Mouse (Mus musculus) neural tube, embryonic 14.5 days (tissue): ENCODE results near the gene Ece1. TPM values are rescaled to one million over a fixed set of nuclear protein-coding genes. Genes with fewer than 3 reads are reported as not detected.
A peak's percentile ranks its signal among the peaks of the same experiment; 100 is the strongest.
"Not testable (repeated sequence)": the region's sequence is repeated elsewhere in the genome, so short reads cannot be mapped to it uniquely, and the experiment has no call there.

ENCODE experiments used
- ATAC-seq: fragments of 200-750 bp; cut with Nextera tagmentation; 2 replicates; pipeline ENCODE4 v1.8.0; 2017; ENCODE audit warnings: low read depth, mild to moderate bottlenecking, moderate TSS enrichment, moderate library complexity
- H3K27ac ChIP-seq: fragments of 300-500 bp; sonication (generic); 2 replicates; pipeline ENCODE4 v1.5.1; 2014; ENCODE audit warnings: low read depth, mild to moderate bottlenecking, control low read depth, low read length, moderate library complexity, mixed read lengths
- H3K27me3 ChIP-seq: fragments of 300-500 bp; sonication (generic); 2 replicates; pipeline ENCODE4 v1.6.1; 2014; ENCODE audit warnings: low read length; ENCODE audit not compliant: control insufficient read depth, insufficient read depth
- H3K36me3 ChIP-seq: fragments of 300-500 bp; sonication (generic); 2 replicates; pipeline ENCODE4 v1.6.1; 2014; ENCODE audit warnings: low read length, mixed read lengths; ENCODE audit not compliant: control insufficient read depth, insufficient read depth
- H3K4me1 ChIP-seq: fragments of 300-500 bp; sonication (generic); 2 replicates; pipeline ENCODE4 v1.6.1; 2014; ENCODE audit warnings: low read length; ENCODE audit not compliant: control insufficient read depth, insufficient read depth
- H3K4me2 ChIP-seq: fragments of 300-500 bp; sonication (generic); 2 replicates; pipeline ENCODE4 v1.6.1; 2014; ENCODE audit warnings: mild to moderate bottlenecking, low read depth, low read length, control low read depth
- H3K4me3 ChIP-seq: fragments of 300-500 bp; sonication (generic); 2 replicates; pipeline ENCODE4 v1.5.1; 2014; ENCODE audit warnings: low read depth, low read length, control low read depth, mixed read lengths
- H3K9ac ChIP-seq: fragments of 300-500 bp; sonication (generic); replicated peaks from 2 replicates; pipeline ENCODE4 v1.6.1; 2014; ENCODE audit warnings: low read depth, mild to moderate bottlenecking, control low read depth, low read length, mixed read lengths
- H3K9me3 ChIP-seq: fragments of 300-500 bp; sonication (generic); 2 replicates; pipeline ENCODE4 v1.6.1; 2016; ENCODE audit warnings: low read length; ENCODE audit not compliant: control insufficient read depth
- WGBS: fragments of 180-500 bp; shearing (Covaris S2); extraction: QIAGEN DNeasy Blood & Tissue Kit; methylation state at CpG from one replicate; pipeline ENCODE4 v1.1.7; 2014; 5-methylcytosine and 5-hydroxymethylcytosine counted together
- polyA plus RNA-seq: library from polyadenylated mRNA; unstranded; fragments of >200 nt; fragmentation: Nextera tagmentation; extraction: Ambion mirVana; gene quantifications from 2 replicates; pipeline ENCODE4 v1.2.1, GENCODE M21; 2014

The Ece1 gene
- polyA plus RNA-seq, 1 experiment from 2014 or later, result 24.9 TPM

GRCm38 (mm10) chr4:137844656-137845055 lies 17.4 kb upstream of the Ece1 start:
- Histone ChIP-seq H3K9me3 (no peaks in the 10 kb centered on the region), H3K9ac (no peak overlapping the region), H3K27me3 (no peaks in the 10 kb centered on the region), H3K36me3 (no peaks in the 10 kb centered on the region), H3K4me3 (no peak overlapping the region), H3K27ac (no peak overlapping the region), H3K4me1 (no peaks in the 10 kb centered on the region), H3K4me2 (no peak overlapping the region)
- 21% methylated on average over 11 of the region's 11 CpGs for WGBS
- ATAC-seq, result peak; percentile 72; the same call in 1 of the 2 replicates

- not testable (repeated sequence) for ATAC-seq, H3K36me3 ChIP-seq, H3K27me3 ChIP-seq, H3K9me3 ChIP-seq, H3K4me2 ChIP-seq, H3K9ac ChIP-seq, H3K4me3 ChIP-seq, H3K4me1 ChIP-seq, H3K27ac ChIP-seq
- WGBS, result 83% methylated on average over 7 of the region's 8 CpGs
Measured at GRCm38 (mm10) chr4:137847651-137848050, 14.4 kb upstream of the Ece1 start.

GRCm38 (mm10) chr4:137850161-137850560 lies 11.9 kb upstream of the Ece1 start:
- no peaks in the 10 kb centered on the region for H3K36me3 ChIP-seq
- no peaks in the 10 kb centered on the region for H3K4me1 ChIP-seq
- H3K9me3 ChIP-seq, result no peaks in the 10 kb centered on the region
- H3K27me3 ChIP-seq, result no peaks in the 10 kb centered on the region
- no peak overlapping the region for H3K4me3 ChIP-seq
- H3K4me2 ChIP-seq, result no peak overlapping the region
- 96% methylated on average over 6 of the region's 6 CpGs for WGBS
- H3K9ac ChIP-seq, result no peak overlapping the region
- ATAC-seq, result no peak
- H3K27ac ChIP-seq, result no peak overlapping the region

GRCm38 (mm10) chr4:137851484-137851883 lies 10.6 kb upstream of the Ece1 start:
- Histone ChIP-seq H3K9ac (no peak overlapping the region), H3K27ac (no peak overlapping the region), H3K36me3 (no peaks in the 10 kb centered on the region), H3K4me1 (no peaks in the 10 kb centered on the region), H3K4me3 (no peak overlapping the region), H3K9me3 (no peaks in the 10 kb centered on the region), H3K4me2 (no peak overlapping the region), H3K27me3 (no peaks in the 10 kb centered on the region)
- 46% methylated on average over 2 of the region's 2 CpGs for WGBS
- peak; percentile 51; the same call in 1 of the 2 replicates for ATAC-seq

- Histone ChIP-seq H3K4me2 (no peak overlapping the region), H3K4me3 (no peak overlapping the region), H3K27me3 (no peaks in the 10 kb centered on the region), H3K4me1 (no peaks in the 10 kb centered on the region), H3K9me3 (no peaks in the 10 kb centered on the region), H3K36me3 (no peaks in the 10 kb centered on the region), H3K9ac (no peak overlapping the region), H3K27ac (no peak overlapping the region)
- WGBS, result 91% methylated on average over 6 of the region's 6 CpGs
- ATAC-seq, result no peak
Measured at GRCm38 (mm10) chr4:137853822-137854221, 8.2 kb upstream of the Ece1 start.

GRCm38 (mm10) chr4:137855741-137856341 lies 6.2 kb upstream of the Ece1 start:
- Histone ChIP-seq H3K4me1 (no peaks in the 10 kb centered on the region), H3K4me3 (no peak overlapping the region), H3K36me3 (no peaks in the 10 kb centered on the region), H3K9ac (no peak overlapping the region), H3K27me3 (no peaks in the 10 kb centered on the region), H3K27ac (no peak overlapping the region), H3K4me2 (no peak overlapping the region), H3K9me3 (no peaks in the 10 kb centered on the region)
- 54% methylated on average over 9 of the region's 9 CpGs for WGBS
- no peak for ATAC-seq

GRCm38 (mm10) chr4:137857116-137857515 lies 4.9 kb upstream of the Ece1 start:
- no peak overlapping the region for H3K4me2 ChIP-seq
- 21% methylated on average over 7 of the region's 7 CpGs for WGBS
- ATAC-seq, result no peak
- H3K27ac ChIP-seq, result no peak overlapping the region
- H3K27me3 ChIP-seq, result no peaks in the 10 kb centered on the region
- no peak overlapping the region for H3K4me3 ChIP-seq
- H3K9me3 ChIP-seq, result no peaks in the 10 kb centered on the region
- H3K9ac ChIP-seq, result no peak overlapping the region
- no peaks in the 10 kb centered on the region for H3K36me3 ChIP-seq
- 0 out of 2 replicates have a peak, but pooled peaks cover 4% of the 10 kb centered on the region for H3K4me1 ChIP-seq

GRCm38 (mm10) chr4:137858371-137858770 lies 3.7 kb upstream of the Ece1 start:
- Histone ChIP-seq H3K27me3 (no peaks in the 10 kb centered on the region), H3K4me1 (peaks cover 12% of the 10 kb centered on the region), H3K36me3 (no peaks in the 10 kb centered on the region), H3K4me2 (no peak overlapping the region), H3K27ac (no peak overlapping the region), H3K9ac (no peak overlapping the region), H3K4me3 (no peak overlapping the region), H3K9me3 (no peaks in the 10 kb centered on the region)
- 59% methylated on average over 2 of the region's 2 CpGs for WGBS
- no peak for ATAC-seq

GRCm38 (mm10) chr4:137861461-137862011 lies 501 bp upstream of the Ece1 start:
- Histone ChIP-seq H3K9ac (peak overlapping the region; percentile 84), H3K9me3 (no peaks in the 10 kb centered on the region), H3K27ac (peak overlapping the region; percentile 44; the same call in 1 of the 2 replicates), H3K36me3 (no peaks in the 10 kb centered on the region), H3K4me3 (peak overlapping the region; percentile 80), H3K4me2 (peak overlapping the region; percentile 78), H3K27me3 (no peaks in the 10 kb centered on the region), H3K4me1 (peaks cover 35% of the 10 kb centered on the region)
- ATAC-seq, result peak; percentile 68
- WGBS, result 12% methylated on average over 15 of the region's 17 CpGs
